In genomic region chr2:103958634-103959033, GRCm38 (mm10) we compare ENCODE assay signal across 24 mouse cellular contexts. TPM values are rescaled to one million over a fixed set of nuclear protein-coding genes. Genes with fewer than 3 reads are reported as not detected.
DNase-seq lines count a peak whose midpoint lies in the region; ATAC-seq and TF ChIP-seq lines count a peak whose summit lies in the region.
"Had no signal": no experiment of that assay in that cellular context is flagged by ENCODE, and none has a peak within 500 bp of the region (broad histone marks: within the 10 kb centered on the region; RNA-seq: fewer than 3 reads in every experiment).

No protein-coding gene starts in this region.

- peak overlapping the region; percentile 100 for H3K27ac ChIP-seq in liver, embryonic 14.5 days
- H3K27ac ChIP-seq in forebrain, embryonic 12.5 days: no peak overlapping the region
- H3K27ac ChIP-seq: embryonic facial prominence, embryonic 13.5 days; forebrain, embryonic 10.5 days; forebrain, embryonic 15.5 days; heart, embryonic 10.5 days; hindbrain, embryonic 12.5 days had no signal

- 18% methylated on average over 3 of the region's 3 CpGs for WGBS in liver, embryonic 14.5 days (ENCODE audit: insufficient replicate concordance)
- WGBS in forebrain, embryonic 12.5 days: 84% methylated on average over 3 of the region's 3 CpGs

- no peaks in the 10 kb centered on the region for H3K9me3 ChIP-seq in erythroblast, embryonic 14.5 days (ENCODE audit: control insufficient read depth, low read length)
- no peaks in the 10 kb centered on the region for H3K9me3 ChIP-seq in liver, embryonic 14.5 days (ENCODE audit: control insufficient read depth, low read length)
- no peaks in the 10 kb centered on the region for H3K9me3 ChIP-seq in forebrain, embryonic 12.5 days
- H3K9me3 ChIP-seq: embryonic facial prominence, embryonic 13.5 days; forebrain, embryonic 10.5 days; forebrain, embryonic 15.5 days; G1E; heart, embryonic 10.5 days; hindbrain, embryonic 12.5 days had no signal

- no peak for ATAC-seq in erythroblast, adult 5-6 weeks (replicated peaks; ENCODE audit: low FRiP score, poor library complexity, severe bottlenecking)
- no peak for ATAC-seq in liver, embryonic 14.5 days (ENCODE audit: insufficient read depth)
- ATAC-seq in forebrain, embryonic 12.5 days (ENCODE audit: low FRiP score): no peak
- ATAC-seq: CD4-positive, CD25-positive, alpha-beta regulatory T cell, adult 4 months; forebrain, embryonic 15.5 days; hindbrain, embryonic 16.5 days had no signal

- no peaks in the 10 kb centered on the region for H3K27me3 ChIP-seq in erythroblast, embryonic 14.5 days (ENCODE audit: control insufficient read depth)
- no peaks in the 10 kb centered on the region for H3K27me3 ChIP-seq in liver, embryonic 14.5 days (ENCODE audit: control insufficient read depth, insufficient read depth, low read length)
- H3K27me3 ChIP-seq in forebrain, embryonic 12.5 days: no peaks in the 10 kb centered on the region
- H3K27me3 ChIP-seq: embryonic facial prominence, embryonic 13.5 days; forebrain, embryonic 15.5 days; hindbrain, embryonic 12.5 days had no signal

- H3K9ac ChIP-seq in liver, embryonic 14.5 days (replicated peaks): peak overlapping the region; percentile 99
- no peak overlapping the region for H3K9ac ChIP-seq in forebrain, embryonic 12.5 days
- H3K9ac ChIP-seq: embryonic facial prominence, embryonic 13.5 days; forebrain, embryonic 15.5 days; hindbrain, embryonic 12.5 days had no signal

- H3K4me3 ChIP-seq in erythroblast, embryonic 14.5 days (replicated peaks): peak overlapping the region; percentile 91
- peak overlapping the region; percentile 69 to 90 for H3K4me3 ChIP-seq in liver, embryonic 14.5 days (ENCODE audit: insufficient read depth in 1 of 2, low read depth in 2 of 2, low read length in 2 of 2)
- no peak overlapping the region for H3K4me3 ChIP-seq in forebrain, embryonic 12.5 days (replicated peaks)
- H3K4me3 ChIP-seq: embryonic facial prominence, embryonic 13.5 days; forebrain, embryonic 10.5 days; forebrain, embryonic 15.5 days; heart, embryonic 10.5 days; hindbrain, embryonic 12.5 days had no signal

- peaks cover 91% of the 10 kb centered on the region for H3K4me1 ChIP-seq in erythroblast, embryonic 14.5 days (ENCODE audit: control insufficient read depth)
- peaks cover 54% of the 10 kb centered on the region in 2 experiments for H3K4me1 ChIP-seq in liver, embryonic 14.5 days (replicated peaks; ENCODE audit: control insufficient read depth in 2 of 2, insufficient read depth in 2 of 2, low read length in 1 of 2)
- no peaks in the 10 kb centered on the region for H3K4me1 ChIP-seq in forebrain, embryonic 12.5 days
- H3K4me1 ChIP-seq: embryonic facial prominence, embryonic 13.5 days; forebrain, embryonic 10.5 days; hindbrain, embryonic 12.5 days had no signal

- TF ChIP-seq CTCF in liver, embryonic 14.5 days (IDR thresholded peaks at IDR 0.05; ENCODE audit: low read depth): no peak

- peak overlapping the region; percentile 99 for H3K4me2 ChIP-seq in liver, embryonic 14.5 days (ENCODE audit: low read depth)
- H3K4me2 ChIP-seq in forebrain, embryonic 12.5 days: no peak overlapping the region
- H3K4me2 ChIP-seq: embryonic facial prominence, embryonic 13.5 days; forebrain, embryonic 15.5 days; hindbrain, embryonic 12.5 days had no signal

- peaks cover 66% of the 10 kb centered on the region for H3K36me3 ChIP-seq in erythroblast, embryonic 14.5 days (ENCODE audit: control insufficient read depth)
- peaks cover 40% of the 10 kb centered on the region for H3K36me3 ChIP-seq in liver, embryonic 14.5 days (replicated peaks; ENCODE audit: control insufficient read depth, insufficient read depth, low read depth)
- H3K36me3 ChIP-seq in forebrain, embryonic 12.5 days (replicated peaks): no peaks in the 10 kb centered on the region
- H3K36me3 ChIP-seq: embryonic facial prominence, embryonic 13.5 days; forebrain, embryonic 10.5 days; forebrain, embryonic 15.5 days; heart, embryonic 10.5 days; hindbrain, embryonic 12.5 days had no signal

- no peak for TF ChIP-seq EP300 in liver, embryonic 14.5 days (IDR thresholded peaks at IDR 0.05; ENCODE audit: low read depth)

- DNase-seq in liver: peak; percentile 64
- no peak for DNase-seq in liver, embryonic 14.5 days (ENCODE audit: low read depth in 3 of 3, low spot score in 3 of 3)
- no peak for DNase-seq in adrenal gland, postnatal 14 days
- DNase-seq in layer of hippocampus, adult 11-12 months (ENCODE audit: low spot score): no peak
- DNase-seq: adrenal gland, postnatal 10 days; B cell, adult 2 months; cerebellum, adult 18-20 months; cerebellum, adult 9-11 months; cerebellum, postnatal 36 days; gastrocnemius, postnatal 10 days; heart, adult 18-20 months; heart, postnatal 10 days; heart, postnatal 4 days had no signal

RNA-seq across cellular contexts. Expression of gene Lmo2, which starts 0.8 kb away (rescaled TPM):
- 141 and 161 TPM in 2 replicates for polyA plus RNA-seq in erythroblast, embryonic 14.5 days (2012)
- 827 TPM in 2 replicates for total RNA-seq in erythroblast, adult 5-6 weeks (2015; ENCODE audit: low replicate concordance)
- 564 and 619 TPM in 2 replicates for total RNA-seq in erythroblast, adult 5-6 weeks (2017; ENCODE audit: low replicate concordance)
- polyA plus RNA-seq in liver, embryonic 14.5 days (2012; rRNA removed): 108 and 152 TPM in 2 replicates
- 143 and 165 TPM in 2 replicates for polyA plus RNA-seq in liver, embryonic 14.5 days (2014; fragmentation: Nextera tagmentation; extraction: Ambion mirVana)
- 29.1 and 39.5 TPM in 2 replicates for polyA plus RNA-seq in forebrain, embryonic 12.5 days (2016; fragmentation: Nextera tagmentation; extraction: Ambion mirVana)
- 28.5 and 30.2 TPM in 2 replicates for total RNA-seq in adrenal gland, postnatal 14 days (2021)
